Mouse (Mus musculus): ENCODE data around the gene Pmf1.
A peak's percentile ranks its signal among the peaks of the same experiment; 100 is the strongest.

DNA sequence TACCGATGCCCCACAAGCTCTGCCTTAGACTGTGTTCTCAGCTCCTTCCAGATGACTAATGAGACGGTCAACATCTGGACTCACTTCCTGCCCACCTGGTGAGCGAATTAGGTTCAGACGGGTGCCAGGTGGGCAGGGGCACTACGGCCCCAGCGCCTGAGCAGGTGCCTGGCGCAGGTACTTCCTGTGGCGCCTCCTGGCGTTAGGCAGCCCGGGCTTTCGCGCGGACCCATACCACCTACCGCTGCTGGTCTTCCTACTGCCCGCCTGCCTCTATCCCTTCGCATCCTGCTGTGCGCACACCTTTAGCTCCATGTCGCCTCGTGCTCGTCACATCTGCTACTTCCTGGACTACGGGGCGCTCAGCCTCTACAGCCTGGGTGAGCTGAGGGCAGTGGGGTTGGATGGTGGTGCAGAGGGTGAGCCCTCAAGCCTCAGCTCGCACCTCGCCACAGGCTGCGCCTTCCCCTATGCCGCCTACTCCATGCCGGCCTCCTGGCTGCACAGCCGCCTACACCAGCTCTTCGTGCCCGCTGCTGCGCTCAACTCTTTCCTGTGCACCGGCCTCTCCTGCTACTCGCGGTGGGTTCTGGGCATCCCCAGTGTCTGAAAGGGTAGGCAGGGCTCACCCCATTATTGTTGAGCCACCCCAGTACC, 44.3 kb downstream of the Pmf1 start:
- TF ChIP-seq POLR2A (IDR thresholded peaks at IDR 0.05; ENCODE audit: insufficient read depth, low read length) (no peak), CTCF (IDR thresholded peaks at IDR 0.05; ENCODE audit: low read depth, low read length) (peak; percentile 23), EP300 (IDR thresholded peaks at IDR 0.05; ENCODE audit: insufficient read depth, low read depth, low read length) (no peak)

Data from ES-Bruce4 (cell line).